Mouse (Mus musculus) hindbrain, embryonic 11.5 days (tissue): Measurements from ENCODE around the gene Muc16. TPM values are rescaled to one million over a fixed set of nuclear protein-coding genes. Genes with fewer than 3 reads are reported as not detected.
A peak's percentile ranks its signal among the peaks of the same experiment; 100 is the strongest.

Experiments
- ATAC-seq: fragments of 200-750 bp; cut with Nextera tagmentation; 2 replicates; pipeline ENCODE4 v1.8.0; 2017; ENCODE audit warnings: mild to moderate bottlenecking, moderate TSS enrichment, moderate library complexity; ENCODE audit not compliant: low FRiP score
- DNase-seq: peaks from one replicate; pipeline ENCODE4 v3.0.0-alpha.2; 2015; ENCODE audit warnings: low spot score
- H3K27ac ChIP-seq: fragments of 300-500 bp; sonication (generic); 2 replicates; pipeline ENCODE4 v1.5.1; 2014; ENCODE audit warnings: mild to moderate bottlenecking, low read depth, low read length
- H3K27me3 ChIP-seq: fragments of 300-500 bp; sonication (generic); 2 replicates; pipeline ENCODE4 v1.6.1; 2014; ENCODE audit warnings: mild to moderate bottlenecking, low read length, moderate library complexity, mixed read lengths; ENCODE audit not compliant: control insufficient read depth, insufficient read depth
- H3K36me3 ChIP-seq: fragments of 300-500 bp; sonication (generic); 2 replicates; pipeline ENCODE4 v1.6.1; 2014; ENCODE audit warnings: mild to moderate bottlenecking, low read length, moderate library complexity, mixed read lengths; ENCODE audit not compliant: control insufficient read depth, insufficient read depth
- H3K4me1 ChIP-seq: fragments of 300-500 bp; sonication (generic); replicated peaks from 2 replicates; pipeline ENCODE4 v1.6.1; 2014; ENCODE audit warnings: low read length, mixed read lengths; ENCODE audit not compliant: control insufficient read depth, insufficient read depth
- H3K4me2 ChIP-seq: fragments of 300-500 bp; sonication (generic); replicated peaks from 2 replicates; pipeline ENCODE4 v1.6.1; 2014; ENCODE audit warnings: mild to moderate bottlenecking, low read depth, low read length
- H3K4me3 ChIP-seq: fragments of 300-500 bp; sonication (generic); 2 replicates; pipeline ENCODE4 v1.5.1; 2014; ENCODE audit warnings: low read depth, low read length
- H3K9ac ChIP-seq: fragments of 300-500 bp; sonication (generic); 2 replicates; pipeline ENCODE4 v1.6.1; 2014; ENCODE audit warnings: low read depth, low read length
- H3K9me3 ChIP-seq: fragments of 300-500 bp; sonication (generic); 2 replicates; pipeline ENCODE4 v1.6.1; 2016; ENCODE audit warnings: low read length; ENCODE audit not compliant: control insufficient read depth
- WGBS: fragments of 180-500 bp; shearing (Covaris S2); extraction: QIAGEN DNeasy Blood & Tissue Kit; methylation state at CpG from one replicate; pipeline ENCODE4 v1.1.7; 2014; 5-methylcytosine and 5-hydroxymethylcytosine counted together
- polyA plus RNA-seq: library from polyadenylated mRNA; unstranded; fragments of >200 nt; fragmentation: Nextera tagmentation; extraction: Ambion mirVana; gene quantifications from 2 replicates; pipeline ENCODE4 v1.2.1, GENCODE M21; 2014

Gene Muc16
- polyA plus RNA-seq, 1 experiment from 2014 or later = not detected

- peak overlapping the region; percentile 52 for H3K4me2 ChIP-seq
- ATAC-seq = peak; percentile 99
- no peaks in the 10 kb centered on the region for H3K27me3 ChIP-seq
- no peaks in the 10 kb centered on the region for H3K9me3 ChIP-seq
- WGBS = 5% methylated on average over 39 of the region's 39 CpGs
- peak overlapping the region; percentile 72 for H3K9ac ChIP-seq
- H3K4me1 ChIP-seq = no peaks in the 10 kb centered on the region
- no peaks in the 10 kb centered on the region for H3K36me3 ChIP-seq
- peak overlapping the region; percentile 93 for H3K27ac ChIP-seq
- H3K4me3 ChIP-seq = peak overlapping the region; percentile 57
- peak; percentile 86 for DNase-seq
These were observed 200.8 kb downstream of the Muc16 start for GRCm38 (mm10) chr9:18473324-18474128.

GRCm38 (mm10) chr9:18468005-18468404 lies 206.3 kb downstream of the Muc16 start:
- no peak overlapping the region for H3K4me3 ChIP-seq
- H3K27me3 ChIP-seq = no peaks in the 10 kb centered on the region
- no peak overlapping the region for H3K27ac ChIP-seq
- ATAC-seq = no peak
- H3K4me1 ChIP-seq = no peaks in the 10 kb centered on the region
- H3K9ac ChIP-seq = no peak overlapping the region
- H3K36me3 ChIP-seq = no peaks in the 10 kb centered on the region
- no peak for DNase-seq
- no peaks in the 10 kb centered on the region for H3K9me3 ChIP-seq
- WGBS = 92% methylated on average over 3 of the region's 3 CpGs
- H3K4me2 ChIP-seq = no peak overlapping the region

- H3K9ac ChIP-seq = no peak overlapping the region
- no peak overlapping the region for H3K27ac ChIP-seq
- H3K4me1 ChIP-seq = no peaks in the 10 kb centered on the region
- ATAC-seq (no peak), DNase-seq (no peak)
- no peaks in the 10 kb centered on the region for H3K9me3 ChIP-seq
- H3K36me3 ChIP-seq = no peaks in the 10 kb centered on the region
- H3K4me3 ChIP-seq = no peak overlapping the region
- no peaks in the 10 kb centered on the region for H3K27me3 ChIP-seq
- no peak overlapping the region for H3K4me2 ChIP-seq
- 58% methylated on average over 3 of the region's 3 CpGs for whole genome bisulfite sequencing
These were observed 207.0 kb downstream of the Muc16 start for GRCm38 (mm10) chr9:18467350-18467749.

GRCm38 (mm10) chr9:18456520-18456919 lies 217.8 kb downstream of the Muc16 start:
- Histone ChIP-seq H3K36me3 (peaks cover 18% of the 10 kb centered on the region), H3K9ac (no peak overlapping the region), H3K9me3 (no peaks in the 10 kb centered on the region), H3K4me3 (no peak overlapping the region), H3K27me3 (no peaks in the 10 kb centered on the region), H3K4me2 (no peak overlapping the region), H3K4me1 (no peaks in the 10 kb centered on the region), H3K27ac (no peak overlapping the region)
- DNase-seq (no peak), ATAC-seq (no peak)
- WGBS = 92% methylated on average over 4 of the region's 4 CpGs

Other genes with a start within 250 kb of the Muc16 start
- gene Mbd3l2, start 243.9 kb downstream of the Muc16 start, polyA plus RNA-seq = 0.15 TPM in 1 of 2 replicates, not detected in the other
- gene Zfp558, start 196.3 kb downstream of the Muc16 start, polyA plus RNA-seq = 14.4 and 16.7 TPM in 2 replicates
- gene Mbd3l1, start 196.2 kb downstream of the Muc16 start, polyA plus RNA-seq = not detected in 2 replicates
- gene Olfr24, start 89.5 kb upstream of the Muc16 start, polyA plus RNA-seq = not detected in 2 replicates
- gene Olfr828, start 145.0 kb upstream of the Muc16 start, polyA plus RNA-seq = not detected in 2 replicates
- not detected in 2 replicates for gene Olfr829, start 180.4 kb upstream of the Muc16 start, polyA plus RNA-seq
- not detected in 2 replicates for gene Olfr830, start 200.2 kb upstream of the Muc16 start, polyA plus RNA-seq